10 mouse cellular contexts compared by ENCODE assay signal in the genomic region with DNA sequence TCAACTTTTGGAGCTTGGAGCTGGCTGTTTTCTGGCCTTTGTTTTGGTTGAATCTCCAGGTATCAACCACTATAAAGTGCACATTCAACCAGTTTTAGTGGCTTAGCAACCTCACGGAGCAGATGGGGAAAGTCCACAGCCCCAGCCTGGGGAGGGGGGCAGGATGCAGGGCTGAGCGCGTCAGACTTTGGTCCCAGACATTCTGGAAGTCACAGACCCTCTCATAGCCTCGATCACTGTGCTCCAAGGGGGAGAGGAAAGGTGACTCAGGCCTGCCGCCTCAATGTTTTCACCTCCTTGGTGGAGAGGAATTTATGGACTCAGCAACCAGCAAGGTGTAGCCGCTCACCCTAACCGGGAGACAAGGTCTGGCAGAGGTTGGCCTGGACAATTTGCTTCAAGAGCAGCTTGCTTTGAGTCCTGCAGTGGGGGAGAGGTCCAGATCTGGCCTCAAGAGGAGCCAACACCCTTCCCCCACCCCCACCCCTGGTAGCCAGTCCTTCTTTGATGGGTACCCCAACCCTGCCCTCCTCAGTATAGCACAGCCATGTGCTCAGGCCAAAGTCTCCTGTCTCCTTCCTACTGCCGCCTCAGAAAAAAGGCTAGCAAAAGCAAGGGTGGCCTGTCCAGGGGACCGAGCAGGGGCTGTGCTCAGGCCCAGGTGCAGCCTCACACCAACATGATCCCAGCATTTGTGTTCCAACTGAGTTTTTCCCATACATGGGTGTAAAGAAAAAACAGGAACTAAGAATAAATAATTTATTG. TPM values are rescaled to one million over a fixed set of nuclear protein-coding genes. Genes with fewer than 3 reads are reported as not detected.
DNase-seq lines count a peak whose midpoint lies in the region; ATAC-seq lines count a peak whose summit lies in the region.
"Had no signal": no experiment of that assay in that cellular context is flagged by ENCODE, and none has a peak within 500 bp of the region (broad histone marks: within the 10 kb centered on the region; RNA-seq: fewer than 3 reads in every experiment).

No protein-coding gene starts in this region.

- H3K4me3 ChIP-seq in forebrain, embryonic 11.5 days (ENCODE audit: low read depth, low read length), result no peak overlapping the region
- no peak overlapping the region; the same call in 1 of the 2 replicates for H3K4me3 ChIP-seq in kidney, embryonic 14.5 days (ENCODE audit: low read length)
- H3K4me3 ChIP-seq in midbrain, embryonic 14.5 days (replicated peaks; ENCODE audit: low read depth, low read length), result peak overlapping the region; percentile 26; the same call in 1 of the 2 replicates

- H3K27me3 ChIP-seq in forebrain, embryonic 11.5 days (ENCODE audit: control insufficient read depth, insufficient read depth, low read length), result no peaks in the 10 kb centered on the region
- H3K27me3 ChIP-seq in kidney, embryonic 14.5 days (ENCODE audit: control insufficient read depth, insufficient read depth, low read length), result no peaks in the 10 kb centered on the region
- H3K27me3 ChIP-seq in midbrain, embryonic 14.5 days (ENCODE audit: control insufficient read depth, insufficient read depth, low read length), result no peaks in the 10 kb centered on the region

- ATAC-seq in forebrain, embryonic 11.5 days (replicated peaks; ENCODE audit: low FRiP score), result peak; percentile 63
- ATAC-seq in kidney, embryonic 14.5 days (ENCODE audit: low FRiP score, low TSS enrichment), result peak; percentile 60
- peak; percentile 72 for ATAC-seq in midbrain, embryonic 14.5 days (ENCODE audit: low FRiP score, low TSS enrichment)
- ATAC-seq in megakaryocyte-erythroid progenitor cell, adult 5-6 weeks (replicated peaks; ENCODE audit: low FRiP score, low TSS enrichment, poor library complexity, severe bottlenecking), result no peak

- no peaks in the 10 kb centered on the region for H3K9me3 ChIP-seq in forebrain, embryonic 11.5 days (ENCODE audit: control insufficient read depth, low read length)
- no peaks in the 10 kb centered on the region for H3K9me3 ChIP-seq in kidney, embryonic 14.5 days (ENCODE audit: control insufficient read depth, low read length)
- no peaks in the 10 kb centered on the region for H3K9me3 ChIP-seq in midbrain, embryonic 14.5 days (ENCODE audit: control insufficient read depth, low read length)

- H3K4me2 ChIP-seq in forebrain, embryonic 11.5 days (ENCODE audit: low read depth, low read length, severe bottlenecking), result peak overlapping the region; percentile 37; the same call in 1 of the 2 replicates
- H3K4me2 ChIP-seq in kidney, embryonic 14.5 days (replicated peaks; ENCODE audit: low read depth, low read length), result peak overlapping the region; percentile 42
- peak overlapping the region; percentile 62 for H3K4me2 ChIP-seq in midbrain, embryonic 14.5 days (ENCODE audit: low read length)

- WGBS in forebrain, embryonic 11.5 days, result 75% methylated on average over 9 of the region's 9 CpGs
- WGBS in kidney, embryonic 14.5 days, result 42% methylated on average over 9 of the region's 9 CpGs
- WGBS in midbrain, embryonic 14.5 days, result 76% methylated on average over 9 of the region's 9 CpGs

- no peaks in the 10 kb centered on the region for H3K36me3 ChIP-seq in forebrain, embryonic 11.5 days (ENCODE audit: control insufficient read depth, insufficient read depth, low read length)
- no peaks in the 10 kb centered on the region for H3K36me3 ChIP-seq in kidney, embryonic 14.5 days (ENCODE audit: control insufficient read depth, insufficient read depth, low read length)
- H3K36me3 ChIP-seq in midbrain, embryonic 14.5 days (ENCODE audit: control insufficient read depth, insufficient read depth, low read length), result no peaks in the 10 kb centered on the region

- peak overlapping the region; percentile 47; the same call in 1 of the 2 replicates for H3K9ac ChIP-seq in forebrain, embryonic 11.5 days (ENCODE audit: low read length)
- H3K9ac ChIP-seq in kidney, embryonic 14.5 days (ENCODE audit: low read depth, low read length), result no peak overlapping the region
- H3K9ac ChIP-seq in midbrain, embryonic 14.5 days (replicated peaks; ENCODE audit: low read length), result peak overlapping the region; percentile 23; the same call in 1 of the 2 replicates

- H3K27ac ChIP-seq in forebrain, embryonic 11.5 days (ENCODE audit: low read depth, low read length), result no peak overlapping the region
- no peak overlapping the region for H3K27ac ChIP-seq in kidney, embryonic 14.5 days (ENCODE audit: low read depth, low read length)
- H3K27ac ChIP-seq in midbrain, embryonic 14.5 days (replicated peaks; ENCODE audit: low read depth, low read length), result 0 out of 2 replicates have a peak overlapping the region, but pooled peaks have one; percentile 8

- DNase-seq in embryo, embryonic 9.5 days (ENCODE audit: extremely low spot score), result peak; percentile 14
- no peak for DNase-seq in embryo, embryonic 10 days (ENCODE audit: low spot score)
- DNase-seq in forebrain, embryonic 11.5 days (ENCODE audit: low spot score), result no peak
- peak; percentile 4 for DNase-seq in midbrain, embryonic 14.5 days
- no peak for DNase-seq in layer of hippocampus, postnatal 36 days
- DNase-seq in right cerebral cortex, postnatal 25 days, result no peak

- 0 out of 2 replicates have a peak, but pooled peaks cover 3% of the 10 kb centered on the region for H3K4me1 ChIP-seq in forebrain, embryonic 11.5 days (replicated peaks; ENCODE audit: control insufficient read depth, insufficient read depth, low read length)
- no peaks in the 10 kb centered on the region for H3K4me1 ChIP-seq in kidney, embryonic 14.5 days (ENCODE audit: control insufficient read depth, insufficient read depth, low read length)
- H3K4me1 ChIP-seq in midbrain, embryonic 14.5 days (ENCODE audit: control insufficient read depth, insufficient read depth, low read length), result peaks cover 8% of the 10 kb centered on the region; the same call in 1 of the 2 replicates

RNA-seq across cellular contexts. Expression of a gene that starts 4.9 kb away (rescaled TPM):
- polyA plus RNA-seq in forebrain, embryonic 11.5 days (2014; fragmentation: Nextera tagmentation; extraction: Ambion mirVana), result not detected in 2 replicates
- 0.59 and 0.91 TPM in 2 replicates for polyA plus RNA-seq in kidney, embryonic 14.5 days (2014; fragmentation: Nextera tagmentation; extraction: Ambion mirVana)
- not detected in 2 replicates for polyA plus RNA-seq in midbrain, embryonic 14.5 days (2014; fragmentation: Nextera tagmentation; extraction: Ambion mirVana)
- total RNA-seq in megakaryocyte-erythroid progenitor cell, adult 5-6 weeks (2014; fragmentation: Nextera tagmentation), result not detected in 2 replicates
- not detected in 2 replicates for total RNA-seq in megakaryocyte-erythroid progenitor cell, adult 5-6 weeks (2017)
- not detected for total RNA-seq in layer of hippocampus, postnatal 36 days (2021)
- polyA plus RNA-seq: inflammation-experienced regulatory T-cells, adult 6 months; testis, adult 2 months had no signal

RNA-seq across cellular contexts. Expression of a gene that starts 12.6 kb away (rescaled TPM):
- not detected in 2 replicates for polyA plus RNA-seq in forebrain, embryonic 11.5 days (2014; fragmentation: Nextera tagmentation; extraction: Ambion mirVana)
- 0.26 and 0.30 TPM in 2 replicates for polyA plus RNA-seq in kidney, embryonic 14.5 days (2014; fragmentation: Nextera tagmentation; extraction: Ambion mirVana)
- polyA plus RNA-seq in midbrain, embryonic 14.5 days (2014; fragmentation: Nextera tagmentation; extraction: Ambion mirVana), result not detected in 2 replicates
- not detected in 2 replicates for total RNA-seq in megakaryocyte-erythroid progenitor cell, adult 5-6 weeks (2014; fragmentation: Nextera tagmentation)
- total RNA-seq in megakaryocyte-erythroid progenitor cell, adult 5-6 weeks (2017), result 1.0 TPM in 1 of 2 replicates, not detected in the other
- not detected for total RNA-seq in layer of hippocampus, postnatal 36 days (2021)
- polyA plus RNA-seq: testis, adult 2 months had no signal

RNA-seq across cellular contexts. Expression of a gene that starts 37.9 kb away (rescaled TPM):
- not detected in 2 replicates for polyA plus RNA-seq in forebrain, embryonic 11.5 days (2014; fragmentation: Nextera tagmentation; extraction: Ambion mirVana)
- not detected in 2 replicates for polyA plus RNA-seq in kidney, embryonic 14.5 days (2014; fragmentation: Nextera tagmentation; extraction: Ambion mirVana)
- not detected in 2 replicates for polyA plus RNA-seq in midbrain, embryonic 14.5 days (2014; fragmentation: Nextera tagmentation; extraction: Ambion mirVana)
- not detected in 2 replicates for total RNA-seq in megakaryocyte-erythroid progenitor cell, adult 5-6 weeks (2014; fragmentation: Nextera tagmentation)
- total RNA-seq in megakaryocyte-erythroid progenitor cell, adult 5-6 weeks (2017), result not detected in 2 replicates
- total RNA-seq in layer of hippocampus, postnatal 36 days (2021), result not detected
- polyA plus RNA-seq: inflammation-experienced regulatory T-cells, adult 6 months; testis, adult 2 months had no signal

RNA-seq across cellular contexts. Expression of a gene that starts 45.0 kb away (rescaled TPM):
- polyA plus RNA-seq in forebrain, embryonic 11.5 days (2014; fragmentation: Nextera tagmentation; extraction: Ambion mirVana), result 0.15 TPM in 1 of 2 replicates, not detected in the other
- not detected in 2 replicates for polyA plus RNA-seq in kidney, embryonic 14.5 days (2014; fragmentation: Nextera tagmentation; extraction: Ambion mirVana)
- polyA plus RNA-seq in midbrain, embryonic 14.5 days (2014; fragmentation: Nextera tagmentation; extraction: Ambion mirVana), result 0.17 TPM in 1 of 2 replicates, not detected in the other
- not detected in 2 replicates for total RNA-seq in megakaryocyte-erythroid progenitor cell, adult 5-6 weeks (2014; fragmentation: Nextera tagmentation)
- not detected in 2 replicates for total RNA-seq in megakaryocyte-erythroid progenitor cell, adult 5-6 weeks (2017)
- not detected for total RNA-seq in layer of hippocampus, postnatal 36 days (2021)
- polyA plus RNA-seq: testis, adult 2 months had no signal

RNA-seq across cellular contexts. Expression of a gene that starts 51.5 kb away (rescaled TPM):
- polyA plus RNA-seq in forebrain, embryonic 11.5 days (2014; fragmentation: Nextera tagmentation; extraction: Ambion mirVana), result not detected in 2 replicates
- polyA plus RNA-seq in kidney, embryonic 14.5 days (2014; fragmentation: Nextera tagmentation; extraction: Ambion mirVana), result not detected in 2 replicates
- polyA plus RNA-seq in midbrain, embryonic 14.5 days (2014; fragmentation: Nextera tagmentation; extraction: Ambion mirVana), result not detected in 2 replicates
- total RNA-seq in megakaryocyte-erythroid progenitor cell, adult 5-6 weeks (2014; fragmentation: Nextera tagmentation), result not detected in 2 replicates
- not detected in 2 replicates for total RNA-seq in megakaryocyte-erythroid progenitor cell, adult 5-6 weeks (2017)
- not detected for total RNA-seq in layer of hippocampus, postnatal 36 days (2021)
- polyA plus RNA-seq: inflammation-experienced regulatory T-cells, adult 6 months; testis, adult 2 months had no signal

Comparison
In these comparisons a context has a peak if more than half of its experiments do, and no peak if none do; other contexts are left out.
1. DNase-seq: peak in embryo, embryonic 9.5 days (single experiment) and midbrain, embryonic 14.5 days (single experiment); none in embryo, embryonic 10 days (single experiment), forebrain, embryonic 11.5 days (single experiment), layer of hippocampus, postnatal 36 days (0 of 2) and right cerebral cortex, postnatal 25 days (single experiment).
2. Peak in every context shown above with its lines, with median percentiles within 50 percentile points of each other: H3K4me2 ChIP-seq.